Mouse (Mus musculus) fibroblast of lung, adult 2 months (primary cell): ENCODE data around the gene Sugct.
A peak's percentile ranks its signal among the peaks of the same experiment; 100 is the strongest.
"Not testable (repeated sequence)": the region's sequence is repeated elsewhere in the genome, so short reads cannot be mapped to it uniquely, and the experiment has no call there.

Source experiments
- DNase-seq: peaks from one replicate; pipeline ENCODE4 v3.0.0-alpha.2; 2011; ENCODE audit warnings: low read depth

Gene Sugct

DNA sequence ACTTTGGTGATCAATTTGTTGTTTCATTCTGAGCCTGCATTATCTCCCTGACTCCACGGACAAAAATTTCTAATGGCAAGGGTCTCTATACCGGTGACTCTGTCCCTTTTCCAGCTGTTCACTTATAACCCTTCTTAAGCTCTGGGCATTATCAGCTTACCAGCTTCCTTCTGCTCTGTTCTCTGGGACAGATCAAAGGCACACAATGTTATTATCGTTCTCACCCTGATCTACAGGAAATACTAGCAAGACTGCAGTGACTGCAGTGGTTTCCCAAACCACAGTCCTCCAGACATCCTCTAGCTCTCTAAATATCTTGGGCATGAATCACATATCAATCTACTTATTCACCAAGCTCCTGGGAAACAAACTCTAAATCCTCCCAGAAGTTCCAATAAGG, 90.7 kb downstream of the Sugct start:
- peak; percentile 73 for DNase-seq

DNA sequence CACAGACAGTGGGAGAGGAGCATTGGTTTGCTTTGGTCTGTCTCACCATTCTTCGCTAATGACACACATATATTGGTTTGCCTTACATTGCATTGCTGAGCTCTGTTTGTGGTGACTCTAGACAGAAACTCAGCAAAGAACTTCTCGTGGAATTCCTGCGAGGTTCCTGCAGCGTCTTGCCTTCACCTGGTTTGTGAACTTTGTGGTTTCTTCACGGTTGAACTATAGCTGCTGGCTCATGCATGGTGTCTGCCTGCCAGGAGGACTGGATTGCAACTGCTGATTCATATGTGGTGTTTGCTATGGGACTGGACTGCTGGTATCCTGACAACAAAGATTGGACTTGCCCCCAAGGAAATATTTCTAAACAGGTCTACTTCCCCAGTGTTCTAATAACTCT, 91.6 kb downstream of the Sugct start:
- DNase-seq = no peak

DNA sequence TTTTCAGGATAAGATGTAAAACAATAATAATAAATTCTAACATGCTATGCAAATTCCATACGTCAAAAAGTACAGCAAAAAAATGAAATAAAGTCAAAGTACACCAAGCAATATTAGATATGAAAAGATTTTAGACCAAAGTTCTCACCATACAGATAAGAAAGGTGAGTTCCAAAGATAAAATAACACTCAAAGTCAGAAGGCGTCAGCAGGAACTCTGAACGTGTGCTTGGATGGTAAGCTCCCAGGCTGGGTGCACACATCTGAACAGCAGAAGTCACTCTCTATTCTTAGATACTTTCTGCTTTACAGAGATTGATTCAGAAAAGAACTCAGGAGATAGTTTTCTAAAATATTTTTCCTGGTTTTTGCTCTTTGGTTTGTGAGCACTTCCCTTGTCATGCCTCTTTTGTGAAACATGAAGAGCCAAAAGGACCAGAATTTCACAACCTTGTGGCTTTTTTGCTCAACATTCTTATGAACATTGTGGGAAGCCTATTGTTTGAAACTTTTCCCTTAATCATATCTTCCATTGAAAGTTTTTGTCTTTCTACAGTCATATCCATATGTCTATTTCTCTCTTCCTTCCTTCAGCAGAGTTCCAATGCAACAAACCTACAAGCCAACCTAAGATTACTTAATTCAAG, 110.0 kb downstream of the Sugct start:
- no peak for DNase-seq

DNA sequence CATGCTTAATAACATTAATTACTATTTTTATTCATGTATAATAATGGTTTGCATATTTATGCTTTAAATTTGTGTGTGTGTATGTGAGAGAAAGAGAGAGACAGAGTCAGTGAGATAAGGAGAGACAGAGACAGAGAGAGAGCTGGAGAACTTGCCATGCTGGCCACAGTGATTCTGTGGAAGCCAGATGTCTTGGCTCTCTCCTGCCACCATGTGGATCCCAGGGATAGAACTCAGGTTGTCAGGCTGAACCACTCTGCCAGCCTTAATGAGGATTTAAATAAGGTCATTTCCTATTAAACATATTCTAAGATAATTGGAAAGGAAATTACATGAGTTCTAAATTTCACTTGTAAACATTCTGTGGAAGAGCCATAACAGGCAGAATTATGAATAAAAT, 110.5 kb downstream of the Sugct start:
- peak; percentile 31 for DNase-seq

DNA sequence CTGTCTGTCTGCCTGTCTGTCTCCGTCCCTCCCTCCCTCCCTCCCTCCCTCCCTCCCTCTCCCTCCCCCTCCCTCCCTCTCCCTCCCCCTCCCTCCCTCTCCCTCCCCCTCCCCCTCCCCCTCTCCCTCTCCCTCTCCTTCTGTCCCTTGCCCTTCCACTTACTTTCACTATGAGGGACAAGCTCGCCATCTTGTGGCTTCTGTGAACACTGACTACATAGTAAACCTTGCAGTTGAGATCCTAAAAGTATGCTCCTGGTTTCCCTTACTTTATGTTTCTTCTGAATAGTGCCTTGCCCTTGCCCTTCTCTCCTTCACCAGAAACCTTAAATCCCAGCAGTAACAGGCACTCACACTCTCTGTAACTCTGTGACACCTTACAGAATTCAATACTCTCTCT, 113.7 kb downstream of the Sugct start:
- no peak for DNase-seq

DNA sequence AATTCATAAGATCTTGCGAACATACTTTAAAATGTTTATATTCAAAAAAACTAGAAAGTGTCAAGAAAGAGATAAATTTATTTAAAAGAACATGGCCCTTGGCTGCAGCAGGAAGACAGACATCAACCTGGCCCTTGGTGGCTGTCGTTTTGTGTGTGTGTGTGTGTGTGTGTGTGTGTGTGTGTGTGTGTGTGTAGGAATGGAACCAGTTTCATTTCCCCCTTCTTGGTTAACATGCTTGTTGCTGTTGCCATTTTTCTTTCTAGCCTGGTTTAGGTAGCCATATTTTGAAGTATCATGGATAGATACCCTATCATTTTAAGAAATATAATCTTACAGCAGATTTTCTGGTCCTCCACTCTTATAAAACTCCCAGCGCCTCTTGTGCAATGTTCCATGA, 136.0 kb downstream of the Sugct start:
- no peak for DNase-seq

DNA sequence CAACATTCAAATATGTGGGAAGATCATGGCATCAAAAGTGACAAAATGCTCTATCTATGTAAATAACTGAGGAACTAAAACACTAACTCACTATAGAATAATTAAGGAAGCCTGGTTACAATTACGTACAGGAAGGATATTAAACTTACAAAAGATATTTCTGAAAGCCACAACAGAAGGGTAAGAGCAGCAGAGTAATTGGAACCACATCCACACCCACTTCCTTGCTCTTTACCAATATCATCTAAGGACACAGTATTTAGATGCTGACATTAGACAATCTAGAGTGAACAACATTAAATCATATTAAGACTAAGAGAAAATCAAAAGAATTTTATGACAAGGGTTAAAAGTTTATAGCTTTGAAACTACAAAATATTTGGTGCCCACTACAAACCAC, 159.0 kb downstream of the Sugct start:
- no peak for DNase-seq

DNA sequence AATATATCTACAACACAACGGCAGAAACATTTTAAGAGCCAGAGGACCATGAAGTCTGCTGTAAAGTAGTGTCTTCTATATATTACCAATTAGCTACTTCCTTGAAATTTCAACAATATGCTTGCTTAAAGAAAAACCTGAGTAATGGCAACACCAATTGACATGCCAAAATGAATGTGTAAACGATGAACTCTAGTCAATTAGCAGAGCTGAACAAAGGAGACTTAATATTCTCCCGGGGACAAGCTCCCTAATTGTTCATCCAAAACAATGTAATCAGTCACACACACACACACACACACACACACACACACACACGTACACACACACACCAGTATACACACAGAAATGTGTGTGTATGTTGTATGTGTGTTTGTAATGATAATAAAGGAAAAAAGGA, 160.5 kb downstream of the Sugct start:
- no peak for DNase-seq

DNA sequence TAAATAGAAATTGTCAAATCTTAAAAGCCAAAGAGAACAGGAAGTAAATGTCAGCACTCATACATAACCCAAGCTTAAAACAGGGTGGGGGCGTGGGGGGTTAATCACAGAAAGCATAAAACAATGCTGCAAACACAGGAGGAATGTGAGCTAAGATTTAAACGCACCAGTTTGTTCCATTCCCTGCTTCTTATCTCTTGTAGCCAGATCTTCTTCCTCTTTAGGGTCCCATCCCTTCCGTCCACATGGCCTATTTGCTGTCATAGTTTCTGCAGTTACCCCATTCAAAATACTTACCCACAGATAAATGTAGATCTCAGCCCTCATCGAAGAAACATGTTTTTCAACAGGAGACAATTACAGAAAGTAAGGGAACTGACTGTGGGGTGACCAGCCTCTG, 160.9 kb downstream of the Sugct start:
- no peak for DNase-seq

DNA sequence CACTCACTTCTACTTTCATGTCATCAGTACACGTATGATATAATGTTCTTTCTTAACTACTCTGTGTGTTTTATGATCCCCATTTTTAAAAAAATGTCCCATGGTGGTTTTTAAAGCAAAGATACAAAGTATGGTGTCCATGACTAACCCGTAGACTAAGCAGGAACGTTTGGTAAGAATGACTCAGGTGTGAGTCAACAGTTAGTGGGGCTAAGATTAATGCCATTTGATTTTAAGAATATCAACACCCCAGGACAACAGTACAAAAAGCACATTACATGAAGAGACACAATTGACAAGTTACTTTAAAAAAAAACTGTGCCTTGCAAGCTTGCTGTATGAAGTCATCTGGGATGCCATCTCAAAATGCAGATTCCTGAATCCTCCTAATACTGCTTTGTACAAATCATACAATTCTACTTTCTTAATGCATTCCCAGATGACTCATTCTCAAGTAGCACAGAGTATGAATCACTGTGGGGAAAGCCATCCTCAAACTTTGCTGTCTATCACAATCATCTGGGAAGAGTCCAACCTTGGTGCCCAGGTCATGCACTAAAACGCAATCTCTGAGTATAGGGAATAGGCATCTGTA, 184.1 kb downstream of the Sugct start:
- DNase-seq = peak; percentile 50

DNA sequence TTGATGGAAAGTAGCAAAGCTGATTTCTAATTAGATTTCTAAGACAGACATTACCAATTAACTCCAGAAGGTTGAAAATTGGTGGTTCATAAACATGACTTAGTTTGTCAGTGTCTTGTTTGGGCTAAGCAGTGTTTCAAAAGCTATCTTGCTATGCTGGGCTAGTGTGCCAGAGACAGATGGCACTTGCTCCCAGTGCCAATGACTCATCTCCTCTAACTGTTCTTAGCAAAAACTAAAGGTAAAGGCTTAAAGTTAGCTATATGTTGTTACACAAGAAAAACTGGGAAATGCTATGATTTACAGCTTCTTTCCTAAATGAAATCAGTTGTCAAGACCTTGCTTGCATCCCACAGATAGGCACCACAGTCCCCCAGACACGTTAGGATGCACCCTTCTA, 200.4 kb downstream of the Sugct start:
- DNase-seq = no peak

DNA sequence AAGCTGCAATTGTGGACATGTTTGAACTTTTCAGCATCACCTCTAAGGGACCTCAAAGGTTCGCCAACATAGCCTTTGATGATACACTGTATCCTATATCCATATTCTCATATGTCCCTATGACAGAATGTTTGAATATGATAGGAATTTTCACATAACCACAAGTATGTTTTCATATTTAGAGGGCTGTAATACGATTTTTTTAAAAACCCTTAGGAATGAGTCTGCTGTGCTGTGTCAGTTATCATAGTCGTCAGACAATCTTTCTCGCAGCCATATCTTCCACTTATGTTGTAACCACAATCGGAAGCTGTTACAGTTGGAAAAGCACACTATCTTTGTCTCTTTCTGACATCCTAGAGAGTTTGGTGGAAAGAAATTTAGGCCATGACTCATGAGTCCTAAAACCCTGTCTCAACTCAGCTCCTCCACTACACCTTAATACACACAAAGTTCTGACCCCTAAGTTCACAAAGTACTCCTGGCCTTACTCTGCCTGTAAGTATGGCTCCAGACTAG, 201.2 kb downstream of the Sugct start:
- no peak for DNase-seq

DNA sequence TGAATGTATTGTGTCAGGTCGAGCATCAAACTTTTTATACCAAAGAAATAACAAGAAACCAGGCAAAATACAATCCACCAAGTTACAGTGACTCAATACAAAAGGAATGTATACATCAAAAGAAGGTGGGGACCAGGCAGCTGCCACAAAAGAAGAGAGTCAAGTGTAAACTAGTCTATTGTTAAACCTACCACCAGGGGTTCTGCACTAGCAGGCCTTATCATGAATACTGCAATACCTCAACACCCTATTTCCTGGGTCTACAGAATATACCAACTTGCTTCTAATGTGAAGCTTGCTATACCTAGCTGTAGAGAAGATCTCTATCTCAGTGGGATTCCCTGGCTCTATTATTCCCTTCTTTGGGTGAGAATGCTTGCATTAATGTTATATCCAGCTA, 237.4 kb downstream of the Sugct start:
- DNase-seq = not testable (repeated sequence)

DNA sequence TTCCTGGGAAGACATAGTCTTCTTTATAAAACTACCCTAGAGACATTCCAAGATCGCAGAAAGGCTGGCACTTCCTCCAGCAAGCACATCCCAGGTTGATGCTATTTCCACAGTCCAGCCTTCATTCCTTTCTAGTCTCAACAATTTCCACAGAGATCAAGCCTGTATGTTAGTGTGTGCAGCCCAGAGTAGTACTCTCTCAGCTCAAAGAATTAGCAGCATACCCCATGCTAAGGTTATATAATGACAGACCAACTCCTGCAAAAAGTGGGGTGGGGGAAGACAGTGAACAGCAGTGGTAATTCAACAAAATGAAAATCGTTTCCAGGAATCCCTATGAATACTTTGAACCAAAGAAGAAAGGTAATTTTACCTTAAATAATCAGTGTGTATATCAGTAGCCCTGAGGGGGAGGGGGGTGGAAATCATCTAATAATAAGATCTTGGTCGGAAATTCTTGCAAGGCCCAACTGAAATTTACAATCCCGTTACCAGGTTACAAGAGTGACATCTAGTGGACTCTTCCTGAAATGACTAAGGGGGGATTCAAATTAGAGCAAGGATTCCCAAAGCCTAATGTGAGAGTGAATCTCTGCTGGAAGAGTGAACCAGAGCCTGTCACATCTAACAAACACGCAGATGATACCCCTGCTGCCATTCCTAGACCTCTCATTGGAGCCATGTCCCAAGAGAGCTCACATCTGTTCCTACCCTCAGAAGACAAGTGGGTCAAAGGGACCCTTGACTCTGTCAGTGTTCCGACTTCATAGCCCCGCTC, 263.0 kb downstream of the Sugct start:
- DNase-seq = peak; percentile 52

DNA sequence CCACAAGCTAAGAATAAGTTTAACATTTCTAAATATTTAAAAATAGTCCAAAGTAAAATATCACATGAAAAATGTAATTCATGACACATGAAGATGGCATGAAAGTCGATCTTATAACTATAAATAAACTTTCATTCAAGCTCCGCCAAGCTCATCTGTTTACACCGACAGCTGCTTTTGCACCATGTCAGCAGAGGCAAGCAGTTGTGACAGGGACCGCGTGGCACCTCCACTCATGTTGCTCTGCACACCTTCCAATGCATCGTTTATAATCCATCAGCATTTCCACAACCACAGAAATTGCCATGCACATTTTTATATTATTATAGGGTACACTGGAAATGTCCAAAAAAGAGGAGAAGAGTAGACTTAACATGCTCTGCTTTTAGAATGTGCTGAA, 273.5 kb downstream of the Sugct start:
- no peak for DNase-seq

DNA sequence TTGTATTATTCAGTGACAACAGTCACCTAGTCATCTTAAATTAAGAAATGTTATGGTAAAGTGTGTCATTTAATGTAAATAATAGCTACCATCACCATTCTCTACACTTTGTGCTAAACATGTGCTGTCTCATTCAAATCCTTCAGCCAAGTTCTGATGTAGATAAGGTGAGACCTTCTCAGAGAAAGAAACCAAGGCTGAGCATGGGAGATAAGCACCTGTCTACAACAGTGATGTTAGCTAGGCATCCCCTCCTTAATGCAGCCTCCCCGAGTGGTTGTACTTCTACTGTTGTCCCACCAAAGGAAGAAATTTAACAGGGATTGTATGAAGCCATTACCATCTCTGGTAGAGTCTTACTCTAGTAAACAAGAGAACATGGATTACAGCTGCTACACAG, 274.8 kb downstream of the Sugct start:
- no peak for DNase-seq

DNA sequence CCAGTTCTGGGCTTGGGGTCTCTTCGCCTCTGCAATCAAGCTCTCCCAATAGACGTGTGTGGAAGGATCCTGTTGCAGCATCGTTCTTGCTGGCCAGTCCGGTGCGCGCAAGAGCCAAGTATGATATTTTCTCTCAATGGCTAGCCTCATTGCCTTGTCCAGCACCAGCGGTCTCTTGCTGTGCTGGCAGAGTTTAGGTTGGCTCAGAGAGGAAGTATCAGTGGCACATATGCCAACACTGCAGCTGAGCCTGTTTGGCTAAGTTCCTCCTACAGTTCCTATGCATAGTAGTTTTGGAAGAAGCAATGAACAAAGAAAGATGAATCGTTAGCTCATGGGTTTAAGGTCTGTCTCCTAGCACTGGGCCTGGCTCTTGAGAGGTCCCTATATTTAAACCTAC, 352.5 kb downstream of the Sugct start:
- DNase-seq = no peak

DNA sequence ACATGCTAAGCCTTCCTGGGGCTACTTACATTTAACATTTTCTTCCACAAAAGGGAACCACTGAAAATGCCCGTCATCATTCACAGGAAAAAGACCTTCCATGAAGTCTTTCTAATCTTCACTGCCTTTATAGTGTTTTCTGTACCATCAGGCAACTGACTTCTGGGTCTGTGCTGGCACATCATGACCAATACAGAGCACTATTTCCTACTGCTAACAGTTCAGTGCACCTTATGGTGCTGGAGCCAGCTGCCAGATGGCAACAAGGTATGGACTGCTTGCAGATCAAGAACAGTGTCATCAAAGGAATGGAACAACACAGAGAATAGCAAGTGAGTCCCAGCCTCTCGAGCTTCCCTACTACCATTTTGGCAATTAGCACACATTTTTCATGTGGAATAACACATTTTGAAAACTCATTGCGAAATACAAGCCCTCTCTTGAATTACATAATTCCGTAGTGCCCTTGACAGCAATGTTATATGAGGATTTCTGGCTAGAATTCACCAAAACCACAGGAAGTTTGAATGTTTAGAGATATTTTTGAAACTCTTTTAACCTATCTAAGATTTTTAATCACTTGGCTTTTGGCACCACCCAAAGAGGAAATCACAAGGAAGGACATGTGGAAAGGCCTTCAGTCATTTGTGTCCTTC, 359.3 kb downstream of the Sugct start:
- peak; percentile 19 for DNase-seq

DNA sequence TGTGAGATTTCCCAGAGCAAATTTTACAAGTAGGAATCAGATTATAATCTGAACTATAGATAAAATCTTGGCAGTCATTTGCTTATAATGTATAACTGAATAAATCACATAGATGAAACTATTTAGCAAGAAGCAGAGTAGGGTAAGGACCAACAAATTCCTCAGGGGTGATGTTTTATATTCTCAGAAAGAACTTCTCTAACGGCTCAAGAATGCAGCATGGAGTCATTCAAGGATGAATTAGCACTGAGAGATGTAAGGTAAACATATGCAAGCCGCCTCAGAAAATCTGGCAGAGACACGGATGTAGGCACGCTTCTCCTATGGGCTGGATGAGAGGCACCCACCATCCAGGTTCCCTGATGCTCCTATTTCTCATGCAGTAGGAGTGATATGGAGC, 368.5 kb downstream of the Sugct start:
- no peak for DNase-seq

DNA sequence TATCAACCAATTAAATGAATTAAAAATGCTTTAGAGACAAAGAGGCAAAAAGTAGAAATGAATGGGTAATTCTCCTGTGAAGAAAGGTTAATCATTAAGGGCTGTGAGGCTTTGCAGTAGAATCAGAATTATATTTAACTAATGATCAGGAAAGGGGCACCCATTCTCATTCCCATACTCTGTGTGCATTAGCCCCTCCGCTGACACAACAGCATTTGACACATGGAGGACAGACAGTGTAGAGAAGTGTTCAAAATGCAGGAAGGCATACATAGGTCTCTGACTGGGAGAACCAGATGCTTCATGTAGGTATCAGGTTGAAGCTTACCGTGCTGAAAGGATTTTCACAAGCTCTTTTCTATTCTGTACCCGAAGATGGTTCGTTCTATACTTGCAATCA, 393.8 kb downstream of the Sugct start:
- no peak for DNase-seq

DNA sequence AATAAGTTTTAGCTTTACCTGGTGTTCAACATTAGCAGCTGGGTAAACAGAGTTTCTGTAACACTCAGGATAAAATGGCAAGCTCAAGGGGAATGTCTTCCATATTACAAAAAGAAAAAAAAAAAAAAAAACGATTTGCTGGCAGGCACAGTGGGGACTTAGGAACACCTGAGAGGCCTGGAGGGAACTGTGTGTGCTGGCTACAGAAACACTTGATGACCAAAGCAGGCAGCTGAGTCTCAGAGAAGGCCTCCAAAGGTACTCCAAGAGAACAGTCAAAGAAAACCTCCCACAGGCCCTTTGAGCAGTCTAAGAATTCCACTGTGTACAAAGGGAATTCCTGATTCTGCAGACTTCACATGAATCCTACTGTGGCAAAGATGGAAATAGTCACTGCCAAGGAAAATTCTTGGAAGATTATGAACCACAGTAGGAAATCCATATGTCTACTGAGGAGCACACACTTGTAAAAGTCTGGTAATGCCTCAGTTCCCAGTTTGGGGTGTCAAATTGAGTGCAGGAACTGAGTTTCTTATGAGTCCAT, 397.8 kb downstream of the Sugct start:
- no peak for DNase-seq

DNA sequence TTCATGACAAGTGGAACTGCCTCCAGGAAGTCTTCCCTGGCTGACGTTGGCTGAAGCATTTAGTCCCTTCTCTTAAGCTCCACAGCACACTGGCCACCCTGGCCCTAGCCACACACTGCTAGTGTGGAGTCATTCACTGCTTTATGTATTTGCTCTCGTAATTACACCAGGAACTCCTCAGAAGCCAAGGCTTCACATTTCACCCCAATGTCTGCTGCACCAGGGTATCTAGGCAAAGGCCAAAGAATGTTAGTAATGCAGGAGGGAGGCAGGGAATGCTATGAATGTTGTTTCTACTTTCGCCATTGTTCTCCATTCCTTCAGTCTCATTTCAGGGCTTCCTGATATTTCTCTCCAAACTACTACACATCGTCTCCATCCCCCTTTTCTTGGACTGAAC, 398.4 kb downstream of the Sugct start:
- no peak for DNase-seq

DNA sequence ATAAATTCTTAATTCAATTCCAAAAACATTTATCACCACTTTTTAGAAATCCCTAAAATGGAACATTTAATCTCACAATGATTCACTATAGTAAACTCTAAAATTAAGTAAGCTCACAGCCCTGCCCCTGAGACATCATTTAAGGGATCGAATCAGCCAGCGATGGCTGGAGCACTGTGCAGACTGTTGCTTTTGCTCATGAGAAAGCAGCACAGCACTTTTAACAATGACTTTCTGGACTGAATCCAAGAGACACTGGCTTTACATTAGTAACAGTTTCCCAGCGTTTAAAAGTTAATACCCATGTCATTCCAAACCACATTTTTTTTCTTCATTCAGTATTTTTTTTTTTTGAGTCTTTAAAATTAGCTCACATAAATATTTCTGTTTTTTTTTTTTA, 398.9 kb downstream of the Sugct start:
- DNase-seq = no peak
